Comparison of ENCODE assay signal across 8 mouse cellular contexts in the genomic region with DNA sequence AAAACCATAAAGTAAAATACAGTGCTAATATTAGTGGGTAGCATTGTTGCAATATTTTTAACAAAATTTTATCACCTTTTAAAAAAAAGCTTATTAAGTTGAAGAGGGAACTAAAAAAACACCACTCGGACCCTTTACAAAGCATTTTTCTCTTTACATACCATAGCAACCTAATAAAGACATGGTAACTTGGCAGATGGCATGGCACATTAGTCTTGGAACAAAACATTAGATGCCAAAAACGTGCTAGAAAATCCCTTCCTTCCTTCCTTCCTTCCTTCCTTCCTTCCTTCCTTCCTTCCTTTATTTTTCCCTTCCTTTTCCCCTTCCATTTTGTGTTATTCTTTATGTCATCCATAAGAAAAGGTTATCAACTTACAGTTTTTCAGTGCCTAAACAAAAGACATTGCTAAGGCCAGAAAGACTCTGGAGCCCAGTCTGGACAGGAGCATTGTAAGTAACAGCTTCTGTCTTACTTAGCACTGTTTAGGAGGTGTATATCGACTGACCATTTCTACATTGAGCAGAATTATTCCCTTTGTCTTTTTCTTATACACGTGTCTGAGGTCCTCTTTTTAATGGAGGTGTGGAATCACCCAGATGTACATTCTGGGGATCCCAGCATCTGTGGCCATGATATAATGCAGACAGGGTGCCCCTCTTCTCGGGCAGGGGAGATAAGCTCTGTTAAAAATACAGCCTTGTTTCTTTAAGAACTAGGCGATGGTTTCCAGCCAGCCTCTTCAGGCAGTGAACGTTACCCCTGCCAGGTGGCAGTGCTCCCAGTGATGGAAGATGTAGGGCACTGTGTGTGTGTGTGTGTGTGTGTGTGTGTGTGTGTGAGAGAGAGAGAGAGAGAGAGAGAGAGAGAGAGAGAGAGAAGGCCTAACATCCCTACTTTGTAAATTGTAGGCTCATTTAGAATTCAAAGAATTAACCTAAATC.
DNase-seq lines count a peak whose midpoint lies in the region; ATAC-seq lines count a peak whose summit lies in the region.

No protein-coding gene starts in this region.

- peak; percentile 76 for ATAC-seq in frontal cortex, adult (ENCODE audit: low TSS enrichment)
- ATAC-seq in megakaryocyte-erythroid progenitor cell, adult 5-6 weeks (replicated peaks; ENCODE audit: low FRiP score, low TSS enrichment, poor library complexity, severe bottlenecking) = no peak

- no peak for DNase-seq in frontal cortex, postnatal 25 days (ENCODE audit: low spot score in 2 of 2)
- peak; percentile 33 for DNase-seq in ovary, postnatal 14 days (ENCODE audit: low spot score)
- DNase-seq in ovary, adult 18-20 months (ENCODE audit: low spot score) = no peak
- DNase-seq in heart, adult 9 months (ENCODE audit: low spot score in 2 of 2) = peak; percentile 29 to 53
- peak; percentile 87 to 89 for DNase-seq in right cerebral cortex, postnatal 10 days (ENCODE audit: low spot score in 2 of 2)
- DNase-seq in thymus, postnatal 10 days (ENCODE audit: low spot score in 2 of 2) = no peak

Comparison
In these comparisons a context has a peak if more than half of its experiments do, and no peak if none do; other contexts are left out.
1. DNase-seq: peak in ovary, postnatal 14 days (single experiment), heart, adult 9 months (2 of 2) and right cerebral cortex, postnatal 10 days (2 of 2); none in frontal cortex, postnatal 25 days (0 of 2), ovary, adult 18-20 months (single experiment) and thymus, postnatal 10 days (0 of 2).